Mouse (Mus musculus): ENCODE results near the gene Zkscan3.

DNA sequence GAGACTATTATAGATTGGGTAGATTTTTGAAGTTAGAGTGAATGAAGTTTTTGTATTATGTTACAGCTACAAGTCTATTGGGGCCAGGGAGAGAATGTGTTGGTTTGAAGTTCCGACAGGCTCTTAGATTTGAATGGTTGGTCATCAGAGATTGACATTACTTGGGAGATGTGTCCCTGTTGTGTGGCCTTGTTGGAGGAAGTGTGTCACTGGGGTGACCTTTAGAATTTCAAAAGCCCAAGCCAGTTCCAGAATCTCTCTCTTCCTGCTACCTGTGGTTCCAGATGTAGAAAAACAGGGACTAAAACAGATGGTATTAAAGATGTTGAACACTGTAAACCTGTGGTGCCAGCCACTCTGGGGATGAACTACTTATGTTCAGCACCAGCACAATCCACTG is 25.1 kb upstream of the Zkscan3 start:
- TF ChIP-seq POLR2A (IDR thresholded peaks at IDR 0.05; ENCODE audit: extremely low read depth, insufficient read depth, low read length) (no peak), CTCF (IDR thresholded peaks at IDR 0.05; ENCODE audit: extremely low read depth, insufficient read depth, low read length) (no peak)

Measured in cortical plate, adult 2 months (tissue).